Mouse (Mus musculus) forebrain, embryonic 11.5 days (tissue): ENCODE measurements around the gene Tppp. TPM values are rescaled to one million over a fixed set of nuclear protein-coding genes. Genes with fewer than 3 reads are reported as not detected.
"Not testable (repeated sequence)": the region's sequence is repeated elsewhere in the genome, so short reads cannot be mapped to it uniquely, and the experiment has no call there.

Experiments used
- ATAC-seq: fragments of 200-750 bp; cut with Nextera tagmentation; replicated peaks from 2 replicates; pipeline ENCODE4 v1.8.0; 2017; ENCODE audit warnings: moderate TSS enrichment; ENCODE audit not compliant: low FRiP score
- DNase-seq: peaks from one replicate; pipeline ENCODE4 v3.0.0-alpha.2; 2017; ENCODE audit warnings: low spot score
- H3K27ac ChIP-seq: fragments of 300-500 bp; sonication (generic); 2 replicates; pipeline ENCODE4 v1.5.1; 2014; ENCODE audit warnings: low read depth, low read length
- H3K27me3 ChIP-seq: fragments of 300-500 bp; sonication (generic); 2 replicates; pipeline ENCODE4 v1.6.1; 2014; ENCODE audit warnings: mild to moderate bottlenecking, low read length, mixed read lengths; ENCODE audit not compliant: control insufficient read depth, insufficient read depth
- H3K36me3 ChIP-seq: fragments of 300-500 bp; sonication (generic); 2 replicates; pipeline ENCODE4 v1.6.1; 2014; ENCODE audit warnings: mild to moderate bottlenecking, low read length, moderate library complexity, mixed read lengths; ENCODE audit not compliant: control insufficient read depth, insufficient read depth
- H3K4me1 ChIP-seq: fragments of 300-500 bp; sonication (generic); replicated peaks from 2 replicates; pipeline ENCODE4 v1.6.1; 2014; ENCODE audit warnings: low read length, mixed read lengths; ENCODE audit not compliant: control insufficient read depth, insufficient read depth
- H3K4me2 ChIP-seq: fragments of 300-500 bp; sonication (generic); 2 replicates; pipeline ENCODE4 v1.6.1; 2014; ENCODE audit warnings: low read depth, mild to moderate bottlenecking, low read length, moderate library complexity, mixed read lengths; ENCODE audit not compliant: severe bottlenecking
- H3K4me3 ChIP-seq: fragments of 300-500 bp; sonication (generic); 2 replicates; pipeline ENCODE4 v1.5.1; 2014; ENCODE audit warnings: low read depth, low read length
- H3K9ac ChIP-seq: fragments of 300-500 bp; sonication (generic); 2 replicates; pipeline ENCODE4 v1.6.1; 2014; ENCODE audit warnings: low read length
- H3K9me3 ChIP-seq: fragments of 300-500 bp; sonication (generic); 2 replicates; pipeline ENCODE4 v1.6.1; 2016; ENCODE audit warnings: low read length, mixed read lengths; ENCODE audit not compliant: control insufficient read depth
- WGBS: fragments of 180-500 bp; shearing (Covaris S2); extraction: QIAGEN DNeasy Blood & Tissue Kit; methylation state at CpG from one replicate; pipeline ENCODE4 v1.1.7; 2014; 5-methylcytosine and 5-hydroxymethylcytosine counted together
- polyA plus RNA-seq: library from polyadenylated mRNA; unstranded; fragments of >200 nt; fragmentation: Nextera tagmentation; extraction: Ambion mirVana; gene quantifications from 2 replicates; pipeline ENCODE4 v1.2.1, GENCODE M21; 2014

Gene Tppp
- polyA plus RNA-seq, 1 experiment from 2014 or later = 3.3 TPM

DNA sequence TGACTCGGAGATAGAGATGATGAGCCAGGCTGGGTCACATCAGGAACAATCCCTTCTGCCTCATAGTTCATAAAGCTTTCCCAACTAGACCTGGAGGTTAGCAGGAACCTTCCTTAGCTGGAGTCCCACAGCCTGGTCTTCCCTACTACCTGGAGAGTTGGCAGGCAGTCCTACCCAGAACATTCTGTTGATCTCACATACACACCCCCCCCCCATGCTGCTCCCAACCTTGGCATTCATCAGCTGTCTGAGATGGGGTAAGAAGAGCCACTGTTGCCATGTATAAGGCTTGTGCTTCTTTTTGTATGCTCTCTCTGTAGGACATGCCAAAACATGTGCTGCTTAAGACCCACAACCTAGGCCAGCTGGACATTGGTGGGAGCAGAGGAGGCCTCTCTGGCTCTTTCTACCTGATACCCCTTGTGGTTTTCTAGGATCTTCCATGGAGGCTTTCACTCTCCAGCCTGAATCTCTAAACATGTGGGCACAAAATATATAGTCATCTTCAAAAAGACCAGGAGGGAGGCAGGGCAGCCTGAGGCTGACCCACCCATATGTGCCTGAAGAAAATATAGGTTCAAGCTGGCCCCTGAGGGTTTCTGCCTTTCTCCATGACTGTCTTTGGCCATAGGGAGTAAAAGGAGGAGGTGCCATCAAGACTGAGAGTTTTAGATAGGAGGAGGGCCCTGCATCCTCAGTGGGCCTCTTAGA, 54.3 kb downstream of the Tppp start:
- Histone ChIP-seq H3K27me3 (no peaks in the 10 kb centered on the region), H3K4me3 (no peak overlapping the region), H3K27ac (no peak overlapping the region), H3K4me2 (no peak overlapping the region), H3K9me3 (no peaks in the 10 kb centered on the region), H3K4me1 (no peaks in the 10 kb centered on the region), H3K9ac (no peak overlapping the region), H3K36me3 (no peaks in the 10 kb centered on the region)
- no peak for DNase-seq
- 85% methylated on average over 1 of the region's 1 CpGs for WGBS
- no peak for ATAC-seq

DNA sequence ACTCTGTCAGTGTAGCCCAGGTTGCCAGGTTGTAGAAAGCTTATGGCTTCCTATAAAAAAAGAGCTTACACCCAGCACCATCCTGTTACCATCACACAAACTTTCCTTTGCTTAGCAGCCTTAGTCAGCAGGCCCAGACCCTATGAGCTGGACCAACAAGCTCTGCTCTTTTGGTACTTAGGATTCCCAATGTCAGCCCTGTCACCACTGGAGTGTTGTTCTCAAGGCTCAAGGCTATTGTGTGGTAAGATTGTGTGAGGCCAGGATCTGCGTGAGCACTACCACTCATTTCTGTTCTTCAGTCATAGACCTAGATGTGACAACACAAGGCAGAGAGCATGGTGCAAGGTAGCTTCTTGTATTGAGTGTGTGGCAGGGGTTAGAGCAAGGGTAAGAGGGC, 57.4 kb downstream of the Tppp start:
- no peak overlapping the region for H3K4me2 ChIP-seq
- WGBS = 80% methylated on average over 1 of the region's 1 CpGs

DNA sequence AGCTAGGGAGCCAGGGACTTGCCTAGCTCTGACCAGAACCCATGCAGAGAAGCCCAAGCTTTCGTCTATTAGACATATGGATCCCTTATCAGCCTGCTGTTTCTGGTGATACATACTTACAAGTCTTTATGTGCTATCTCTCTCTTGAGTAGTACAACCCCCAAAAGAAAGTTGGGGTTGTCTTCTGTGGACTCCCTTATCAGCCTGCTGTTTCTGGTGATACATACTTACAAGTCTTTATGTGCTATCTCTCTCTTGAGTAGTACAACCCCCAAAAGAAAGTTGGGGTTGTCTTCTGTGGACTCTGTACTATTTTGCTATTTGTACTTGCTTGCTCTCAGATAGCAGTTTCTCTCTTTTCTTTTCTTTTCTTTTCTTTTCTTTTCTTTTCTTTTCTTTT, 62.0 kb downstream of the Tppp start:
- ATAC-seq, H3K4me3 ChIP-seq, H3K27me3 ChIP-seq, H3K4me2 ChIP-seq, H3K4me1 ChIP-seq, H3K27ac ChIP-seq, DNase-seq, H3K9ac ChIP-seq, H3K36me3 ChIP-seq, H3K9me3 ChIP-seq: not testable (repeated sequence)
- WGBS = 59% methylated on average over 1 of the region's 1 CpGs

More for the DNA sequence above, 57.4 kb downstream of the Tppp start:
- Histone ChIP-seq H3K27ac (no peak overlapping the region), H3K4me1 (no peaks in the 10 kb centered on the region), H3K36me3 (no peaks in the 10 kb centered on the region), H3K9me3 (no peaks in the 10 kb centered on the region), H3K9ac (no peak overlapping the region), H3K27me3 (no peaks in the 10 kb centered on the region), H3K4me3 (no peak overlapping the region)
- DNase-seq (no peak), ATAC-seq (no peak)

DNA sequence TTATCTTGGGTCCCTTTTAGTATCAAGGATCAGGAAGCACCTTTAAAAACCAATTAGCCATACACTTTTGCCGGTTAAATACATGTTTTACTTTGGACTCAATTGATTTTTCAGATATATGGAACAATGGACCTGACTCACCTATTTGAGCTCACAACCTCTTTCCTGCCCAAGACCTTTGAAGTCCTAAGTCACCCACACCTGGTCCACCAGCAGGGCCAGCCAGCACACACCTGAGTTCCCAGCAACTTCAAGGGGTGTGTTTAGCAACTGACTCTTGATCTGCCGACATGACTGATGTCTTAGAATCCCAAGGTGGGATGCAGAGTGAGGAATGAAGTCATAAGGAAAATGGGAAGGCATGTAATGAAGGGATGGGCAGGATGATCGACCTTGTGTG, 62.5 kb downstream of the Tppp start:
- no peak overlapping the region for H3K9ac ChIP-seq
- H3K4me2 ChIP-seq = no peak overlapping the region
- no peaks in the 10 kb centered on the region for H3K27me3 ChIP-seq
- no peaks in the 10 kb centered on the region for H3K9me3 ChIP-seq
- H3K4me1 ChIP-seq = no peaks in the 10 kb centered on the region
- 71% methylated on average over 3 of the region's 3 CpGs for WGBS
- no peaks in the 10 kb centered on the region for H3K36me3 ChIP-seq
- ATAC-seq (no peak), DNase-seq (no peak)
- no peak overlapping the region for H3K4me3 ChIP-seq
- H3K27ac ChIP-seq = no peak overlapping the region

DNA sequence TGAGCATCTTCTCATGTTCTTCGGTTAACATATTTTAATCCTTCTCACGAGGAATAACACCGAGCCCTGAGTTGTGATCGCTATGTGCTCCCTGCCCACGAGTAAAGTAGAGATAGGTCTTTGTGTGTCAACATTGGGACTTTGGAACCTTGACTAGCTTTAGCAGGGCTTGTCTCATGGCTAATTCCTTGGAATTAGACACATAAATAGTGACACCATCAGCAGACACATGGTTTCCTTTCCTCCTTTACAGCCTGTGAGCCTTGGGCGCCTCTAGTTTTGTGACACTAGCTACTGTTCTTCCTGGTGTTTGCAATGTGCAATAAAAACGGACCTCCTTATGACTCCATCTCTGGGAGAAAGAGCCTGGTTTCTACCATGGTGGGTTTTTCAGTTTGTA, 64.2 kb downstream of the Tppp start:
- no peaks in the 10 kb centered on the region for H3K27me3 ChIP-seq
- no peaks in the 10 kb centered on the region for H3K36me3 ChIP-seq
- no peak overlapping the region for H3K4me3 ChIP-seq
- H3K4me1 ChIP-seq = no peaks in the 10 kb centered on the region
- no peak overlapping the region for H3K4me2 ChIP-seq
- WGBS = 86% methylated on average over 7 of the region's 7 CpGs
- ATAC-seq (no peak), DNase-seq (no peak)
- H3K9ac ChIP-seq = no peak overlapping the region
- H3K9me3 ChIP-seq = no peaks in the 10 kb centered on the region
- no peak overlapping the region for H3K27ac ChIP-seq

Other genes starting within 250 kb of the Tppp start
- gene Nkd2, start 161.8 kb upstream of the Tppp start, polyA plus RNA-seq = 12.3 and 13.5 TPM in 2 replicates
- 59.9 and 60.0 TPM in 2 replicates for gene Trip13, start 71.6 kb upstream of the Tppp start, polyA plus RNA-seq
- 73.2 and 73.4 TPM in 2 replicates for gene Brd9, start 71.6 kb upstream of the Tppp start, polyA plus RNA-seq
- not detected in 2 replicates for gene Zdhhc11, start 45.6 kb upstream of the Tppp start, polyA plus RNA-seq
- 24.6 and 26.1 TPM in 2 replicates for gene Cep72, start 52.9 kb downstream of the Tppp start, polyA plus RNA-seq
- gene Slc9a3, start 112.0 kb downstream of the Tppp start, polyA plus RNA-seq = not detected in 2 replicates
- gene Exoc3, start 199.3 kb downstream of the Tppp start, polyA plus RNA-seq = 71.1 and 80.1 TPM in 2 replicates